Mouse (Mus musculus): Measurements from ENCODE around the gene Rab31.

GRCm38 (mm10) chr17:65639144-65639543 lies 133.4 kb downstream of the Rab31 start:
- TF ChIP-seq CTCF (IDR thresholded peaks at IDR 0.05; ENCODE audit: low read depth) (no peak), EP300 (optimal IDR thresholded peaks at IDR 0.05) (no peak)

All from stomach, postnatal 0 days (tissue).